Mouse (Mus musculus): ENCODE results near the gene Cxcl17.

The Cxcl17 gene

GRCm38 (mm10) chr7:25391856-25392453 lies 20.7 kb downstream of the Cxcl17 start:
- DNase-seq (ENCODE audit: low read depth) = no peak

- no peak for DNase-seq (ENCODE audit: low read depth)
Observed at GRCm38 (mm10) chr7:25390986-25391385, 21.7 kb downstream of the Cxcl17 start.

- DNase-seq (ENCODE audit: low read depth) = no peak
Observed at GRCm38 (mm10) chr7:25390054-25390770, 22.5 kb downstream of the Cxcl17 start.

GRCm38 (mm10) chr7:25388916-25389315 lies 23.8 kb downstream of the Cxcl17 start:
- DNase-seq (ENCODE audit: low read depth) = no peak

GRCm38 (mm10) chr7:25387811-25388440 lies 24.8 kb downstream of the Cxcl17 start:
- no peak for DNase-seq (ENCODE audit: low read depth)

- DNase-seq (ENCODE audit: low read depth) = peak; percentile 41
Observed at GRCm38 (mm10) chr7:25385850-25386555, 26.7 kb downstream of the Cxcl17 start.

- no peak for DNase-seq (ENCODE audit: low read depth)
Observed at GRCm38 (mm10) chr7:25385259-25385658, 27.4 kb downstream of the Cxcl17 start.

- DNase-seq (ENCODE audit: low read depth) = no peak
Observed at GRCm38 (mm10) chr7:25384818-25385217, 27.9 kb downstream of the Cxcl17 start.

- no peak for DNase-seq (ENCODE audit: low read depth)
Observed at GRCm38 (mm10) chr7:25384318-25384717, 28.4 kb downstream of the Cxcl17 start.

- no peak for DNase-seq (ENCODE audit: low read depth)
Observed at GRCm38 (mm10) chr7:25383891-25384290, 28.8 kb downstream of the Cxcl17 start.

- DNase-seq (ENCODE audit: low read depth) = no peak
Observed at GRCm38 (mm10) chr7:25383385-25383784, 29.3 kb downstream of the Cxcl17 start.

- no peak for DNase-seq (ENCODE audit: low read depth)
Observed at GRCm38 (mm10) chr7:25382541-25382940, 30.1 kb downstream of the Cxcl17 start.

- no peak for DNase-seq (ENCODE audit: low read depth)
Observed at GRCm38 (mm10) chr7:25381284-25381680, 31.4 kb downstream of the Cxcl17 start.

GRCm38 (mm10) chr7:25380392-25381283 lies 32.0 kb downstream of the Cxcl17 start:
- DNase-seq (ENCODE audit: low read depth) = no peak

- peak; percentile 48 for DNase-seq (ENCODE audit: low read depth)
Observed at GRCm38 (mm10) chr7:25379551-25380351, 32.9 kb downstream of the Cxcl17 start.

GRCm38 (mm10) chr7:25378181-25379100 lies 34.2 kb downstream of the Cxcl17 start:
- DNase-seq (ENCODE audit: low read depth) = no peak

- DNase-seq (ENCODE audit: low read depth) = no peak
Observed at GRCm38 (mm10) chr7:25377100-25377700, 35.5 kb downstream of the Cxcl17 start.

- DNase-seq (ENCODE audit: low read depth) = peak; percentile 45
Observed at GRCm38 (mm10) chr7:25376556-25376955, 36.1 kb downstream of the Cxcl17 start.

- DNase-seq (ENCODE audit: low read depth) = no peak
Observed at GRCm38 (mm10) chr7:25372441-25372840, 40.2 kb downstream of the Cxcl17 start.
